Mouse (Mus musculus) CH12.LX (cell line): ENCODE data around the gene Nmrk1. TPM values are rescaled to one million over a fixed set of nuclear protein-coding genes. Genes with fewer than 3 reads are reported as not detected.

Source experiments
- DNase-seq: peaks from one replicate; pipeline ENCODE4 v3.0.0-alpha.2; 2013; ENCODE audit errors: extremely low read depth
- H3K27ac ChIP-seq: 2 replicates; pipeline ENCODE4 v1.5.1; 2012; ENCODE audit warnings: low read depth, mild to moderate bottlenecking, control low read depth, moderate library complexity; ENCODE audit not compliant: insufficient read depth
- H3K27me3 ChIP-seq: replicated peaks from 2 replicates; pipeline ENCODE3; 2012; ENCODE audit warnings: inconsistent platforms
- H3K36me3 ChIP-seq, 2 experiments: replicated peaks in 1 of 2; 2 replicates each; pipeline versions ENCODE3 to v1.6.1; 2012; ENCODE audit warnings: inconsistent platforms in 1 of 2, low read length in 1 of 2, mild to moderate bottlenecking in 1 of 2, mixed read lengths in 1 of 2, moderate library complexity in 1 of 2; ENCODE audit not compliant: control insufficient read depth in 1 of 2, insufficient read depth in 1 of 2
- H3K4me1 ChIP-seq, 2 experiments: 2 replicates each; pipeline ENCODE4 v1.6.1; 2012; ENCODE audit warnings: inconsistent platforms in 1 of 2, moderate library complexity in 1 of 2; ENCODE audit not compliant: insufficient read depth in 2 of 2, control insufficient read depth in 1 of 2
- H3K4me2 ChIP-seq: 2 replicates; pipeline ENCODE4 v1.6.1; 2012; ENCODE audit warnings: low read depth, mild to moderate bottlenecking, control low read depth; ENCODE audit not compliant: poor library complexity, insufficient read depth, severe bottlenecking
- H3K4me3 ChIP-seq, 3 experiments: fragments of 150-350 bp in 1 of 3; sonication (generic) in 1 of 3; replicated peaks in 1 of 3; 2 replicates each; pipeline versions ENCODE3 to v1.5.1; 2011 to 2012; ENCODE audit warnings: low read depth in 2 of 3, low read length in 2 of 3, mild to moderate bottlenecking in 2 of 3, moderate library complexity in 2 of 3, control low read depth in 1 of 3, improper control_type of control experiment in 1 of 3, inconsistent platforms in 1 of 3, mixed read lengths in 1 of 3; ENCODE audit not compliant: poor library complexity in 1 of 3
- H3K79me2 ChIP-seq: replicated peaks from 2 replicates; pipeline ENCODE4 v1.6.1; 2012; ENCODE audit warnings: mild to moderate bottlenecking, moderate library complexity; ENCODE audit not compliant: control insufficient read depth, poor library complexity, insufficient read depth, severe bottlenecking; ENCODE audit errors: extremely low read depth
- H3K9ac ChIP-seq: 2 replicates; pipeline ENCODE4 v1.6.1; 2012; ENCODE audit warnings: low read depth, mild to moderate bottlenecking, control low read depth, moderate library complexity; ENCODE audit not compliant: insufficient read depth
- H3K9me3 ChIP-seq: replicated peaks from 2 replicates; pipeline ENCODE3; 2012; ENCODE audit warnings: low read length, inconsistent platforms, mixed read lengths
- CHD2 ChIP-seq: IDR thresholded peaks from 2 replicates; pipeline ENCODE4 v1.6.1; 2011; ENCODE audit warnings: low read length, improper control_type of control experiment
- CTCF ChIP-seq, 2 experiments: IDR thresholded peaks in 1 of 2; conservative IDR thresholded peaks in 1 of 2; 2 replicates each; pipeline ENCODE4 v1.5.1; 2011 to 2012; ENCODE audit warnings: low read depth in 2 of 2, low read length in 2 of 2, improper control_type of control experiment in 1 of 2, inconsistent platforms in 1 of 2, mild to moderate bottlenecking in 1 of 2, moderate library complexity in 1 of 2
- E2F4 ChIP-seq: IDR thresholded peaks from 2 replicates; pipeline ENCODE4 v1.6.1; 2011; ENCODE audit warnings: low read depth, low read length, improper control_type of control experiment; ENCODE audit not compliant: insufficient replicate concordance
- ELF1 ChIP-seq: IDR thresholded peaks from 2 replicates; pipeline ENCODE4 v1.6.1; 2014; ENCODE audit warnings: low read depth, mild to moderate bottlenecking, inconsistent platforms, low read length, improper control_type of control experiment
- EP300 ChIP-seq: IDR thresholded peaks from 2 replicates; pipeline ENCODE4 v1.6.1; 2011; ENCODE audit warnings: low read length, improper control_type of control experiment
- GABPA ChIP-seq: IDR thresholded peaks from 2 replicates; pipeline ENCODE4 v1.6.1; 2012; ENCODE audit warnings: low read depth, low read length, improper control_type of control experiment, inconsistent platforms; ENCODE audit not compliant: insufficient replicate concordance
- IRF4 ChIP-seq: IDR thresholded peaks from 2 replicates; pipeline ENCODE4 v1.6.1; 2014; ENCODE audit warnings: low read depth, mild to moderate bottlenecking, inconsistent platforms, low read length, improper control_type of control experiment
- JUN ChIP-seq: IDR thresholded peaks from 2 replicates; pipeline ENCODE4 v1.6.1; 2011; ENCODE audit warnings: low read depth, mild to moderate bottlenecking, low read length, improper control_type of control experiment, moderate library complexity; ENCODE audit not compliant: insufficient read depth
- JUND ChIP-seq: conservative IDR thresholded peaks from 2 replicates; pipeline ENCODE4 v1.6.1; 2011; ENCODE audit warnings: low read depth, low read length, improper control_type of control experiment
- MAZ ChIP-seq: IDR thresholded peaks from 2 replicates; pipeline ENCODE4 v1.6.1; 2012; ENCODE audit warnings: low read depth, mild to moderate bottlenecking, inconsistent platforms, low read length, improper control_type of control experiment, moderate library complexity
- MEF2A ChIP-seq: IDR thresholded peaks from 2 replicates; pipeline ENCODE4 v1.6.1; 2014; ENCODE audit warnings: low read depth, mild to moderate bottlenecking, inconsistent platforms, low read length, improper control_type of control experiment, borderline replicate concordance
- MXI1 ChIP-seq: IDR thresholded peaks from 2 replicates; pipeline ENCODE4 v1.6.1; 2011; ENCODE audit warnings: mild to moderate bottlenecking, low read depth, low read length, improper control_type of control experiment
- MYC ChIP-seq: IDR thresholded peaks from 2 replicates; pipeline ENCODE4 v1.6.1; 2011; ENCODE audit warnings: low read depth, mild to moderate bottlenecking, improper control_type of control experiment, low read length
- NRF1 ChIP-seq: IDR thresholded peaks from 2 replicates; pipeline ENCODE4 v1.6.1; 2014; ENCODE audit warnings: low read depth, mild to moderate bottlenecking, inconsistent platforms, low read length, improper control_type of control experiment, moderate library complexity
- PAX5 ChIP-seq: IDR thresholded peaks from 2 replicates; pipeline ENCODE4 v1.6.1; 2012; ENCODE audit warnings: low read length, inconsistent platforms, mixed read lengths
- POLR2A ChIP-seq: IDR thresholded peaks from 2 replicates; pipeline ENCODE4 v1.6.1; 2011; ENCODE audit warnings: low read depth, mild to moderate bottlenecking, improper control_type of control experiment, low read length
- SMC3 ChIP-seq: IDR thresholded peaks from 2 replicates; pipeline ENCODE4 v1.6.1; 2011; ENCODE audit warnings: low read depth, low read length, improper control_type of control experiment
- TBP ChIP-seq: conservative IDR thresholded peaks from 2 replicates; pipeline ENCODE4 v1.6.1; 2011; ENCODE audit warnings: low read depth, low read length, improper control_type of control experiment
- TCF12 ChIP-seq: IDR thresholded peaks from 2 replicates; pipeline ENCODE4 v1.6.1; 2014; ENCODE audit warnings: low read depth, mild to moderate bottlenecking, inconsistent platforms, low read length, improper control_type of control experiment
- UBTF ChIP-seq: IDR thresholded peaks from 2 replicates; pipeline ENCODE4 v1.6.1; 2012; ENCODE audit warnings: low read depth, mild to moderate bottlenecking, inconsistent platforms, low read length, improper control_type of control experiment, moderate library complexity
- USF1 ChIP-seq: IDR thresholded peaks from 2 replicates; pipeline ENCODE4 v1.6.1; 2014; ENCODE audit warnings: low read depth, mild to moderate bottlenecking, inconsistent platforms, low read length, improper control_type of control experiment
- USF2 ChIP-seq: conservative IDR thresholded peaks from 2 replicates; pipeline ENCODE4 v1.6.1; 2011; ENCODE audit warnings: low read depth, low read length, improper control_type of control experiment
- ZC3H11A ChIP-seq: IDR thresholded peaks from 2 replicates; pipeline ENCODE4 v1.6.1; 2012; ENCODE audit warnings: low read depth, mild to moderate bottlenecking, inconsistent platforms, low read length, improper control_type of control experiment
- ZMIZ1 ChIP-seq: IDR thresholded peaks from 2 replicates; pipeline ENCODE4 v1.6.1; 2012; ENCODE audit warnings: low read depth, mild to moderate bottlenecking, inconsistent platforms, low read length, improper control_type of control experiment
- ZNF384 ChIP-seq: IDR thresholded peaks from 2 replicates; pipeline ENCODE4 v1.6.1; 2012; ENCODE audit warnings: low read depth, low read length, improper control_type of control experiment, inconsistent platforms
- dilution Hi-C: fragments of 300-500 bp; cut with MboI; formaldehyde crosslinking; loops from 2 replicates; pipeline ENCODE4 v1.14.3; 2020; ENCODE audit warnings: low sequenced_read_pairs; ENCODE audit not compliant: extremely low pct_unique_long_range_greater_than_20kb, extremely low pct_ligation_motif_present
- in situ Hi-C: fragments of 300-500 bp; cut with MboI; formaldehyde crosslinking; loops from 3 replicates; pipeline ENCODE4 v1.14.3; 2019; ENCODE audit warnings: low sequenced_read_pairs, low pct_ligation_motif_present, low pct_unique_long_range_greater_than_20kb, mixed read lengths
- polyA plus RNA-seq: library from polyadenylated mRNA; unstranded; fragments of >175 nt; gene quantifications from 2 replicates; pipeline ENCODE4 v1.2.1, GENCODE M21; 2012; ENCODE audit warnings: low read depth; ENCODE audit not compliant: insufficient read length
- total RNA-seq, 2 experiments: library from RNA; depleted of rRNA; stranded (reverse); fragments of 300-350 nt in 1 of 2; fragments of >200 nt in 1 of 2; gene quantifications; 2 replicates each; pipeline ENCODE4 v1.2.3; 2012 to 2014

The Nmrk1 gene
- total and polyA plus RNA-seq, 3 experiments: 9.7 to 10.1 (median 9.8) TPM

GRCm38 (mm10) chr19:18584621-18585020, 47.1 kb upstream of the Nmrk1 start:
- in situ Hi-C loops: loop anchor here (25.0 kb wide), 1 partner anchor 253 kb away; no protein-coding TSS in a partner anchor
- peaks cover 29 to 75% of the 10 kb centered on the region in 2 experiments for H3K36me3 ChIP-seq

GRCm38 (mm10) chr19:18587118-18587517, 44.6 kb upstream of the Nmrk1 start:
- Histone ChIP-seq H3K9me3 (no peaks in the 10 kb centered on the region), H3K27me3 (no peaks in the 10 kb centered on the region), H3K4me2 (no peak overlapping the region), H3K4me1 (peaks cover 2 to 14% of the 10 kb centered on the region in 2 experiments; a peak in 2 of 4 replicates), H3K79me2 (no peaks in the 10 kb centered on the region; the same call in 1 of the 2 replicates), H3K36me3 (peaks cover 43 to 89% of the 10 kb centered on the region in 2 experiments)
- DNase-seq: no peak
- dilution Hi-C loops: no loop called here
- in situ Hi-C loops: loop anchor here (25.0 kb wide), 1 partner anchor 250 kb away; no protein-coding TSS in a partner anchor
- TF ChIP-seq ZNF384 (no peak), NRF1 (no peak), CHD2 (no peak), MAZ (no peak), USF2 (no peak), MYC (no peak), GABPA (no peak), SMC3 (no peak), EP300 (no peak), IRF4 (no peak), ZMIZ1 (no peak), ZC3H11A (no peak), TBP (no peak), MXI1 (no peak), E2F4 (no peak), CTCF (conservative IDR thresholded peaks at IDR 0.05 in 1 of 2, IDR thresholded peaks at IDR 0.05 in 1 of 2; ENCODE audit: low read depth in 2 of 2, low read length in 2 of 2) (no peak)
- TF ChIP-seq, all 38 proteins: peak for 0
- no peak overlapping the region for H3K4me3 ChIP-seq
- H3K9ac ChIP-seq: no peak overlapping the region
- H3K27ac ChIP-seq: no peak overlapping the region

More at GRCm38 (mm10) chr19:18584621-18585020, 47.1 kb upstream of the Nmrk1 start:
- no peaks in the 10 kb centered on the region for H3K9me3 ChIP-seq
- peaks cover 2 to 27% of the 10 kb centered on the region in 2 experiments; a peak in 3 of 4 replicates for H3K4me1 ChIP-seq
- TF ChIP-seq MEF2A: no peak
- TF ChIP-seq USF2: no peak
- TF ChIP-seq MYC: no peak
- no peak for TF ChIP-seq TCF12
- TF ChIP-seq MAZ: no peak
- TF ChIP-seq USF1: no peak
- no peak for TF ChIP-seq POLR2A
- no peak for TF ChIP-seq IRF4
- TF ChIP-seq JUN: no peak
- no peak for TF ChIP-seq PAX5
- no peak for TF ChIP-seq EP300
- TF ChIP-seq JUND: no peak
- no peak for TF ChIP-seq TBP
- TF ChIP-seq ZC3H11A: no peak
- TF ChIP-seq CTCF (conservative IDR thresholded peaks at IDR 0.05 in 1 of 2, IDR thresholded peaks at IDR 0.05 in 1 of 2; ENCODE audit: low read depth in 2 of 2, low read length in 2 of 2): no peak
- no peak for TF ChIP-seq MXI1
- no peak for TF ChIP-seq UBTF
- no peak for TF ChIP-seq E2F4
- TF ChIP-seq ELF1: no peak
- no peak for TF ChIP-seq ZMIZ1
- TF ChIP-seq, all 38 proteins: peak for 0
- Histone ChIP-seq H3K9ac (no peak overlapping the region), H3K4me2 (no peak overlapping the region), H3K79me2 (no peaks in the 10 kb centered on the region), H3K27me3 (no peaks in the 10 kb centered on the region), H3K27ac (no peak overlapping the region), H3K4me3 (no peak overlapping the region)
- dilution Hi-C loops: no loop called here
- no peak for DNase-seq
